Mouse (Mus musculus) midbrain, embryonic 10.5 days (tissue): ENCODE data around the gene Itih5. TPM values are rescaled to one million over a fixed set of nuclear protein-coding genes. Genes with fewer than 3 reads are reported as not detected.
A peak's percentile ranks its signal among the peaks of the same experiment; 100 is the strongest.

Experiments
- DNase-seq: peaks from one replicate; pipeline ENCODE4 v3.0.0-alpha.2; 2017; ENCODE audit warnings: low spot score
- H3K27ac ChIP-seq: fragments of 300-500 bp; sonication (generic); replicated peaks from 2 replicates; pipeline ENCODE4 v1.5.1; 2016; ENCODE audit warnings: mild to moderate bottlenecking
- H3K27me3 ChIP-seq: fragments of 300-500 bp; sonication (generic); 2 replicates; pipeline ENCODE4 v1.6.1; 2016; ENCODE audit warnings: low read depth, mild to moderate bottlenecking; ENCODE audit not compliant: poor library complexity, severe bottlenecking
- H3K36me3 ChIP-seq: fragments of 300-500 bp; sonication (generic); 2 replicates; pipeline ENCODE4 v1.6.1; 2016; ENCODE audit warnings: mild to moderate bottlenecking, moderate library complexity
- H3K4me1 ChIP-seq: fragments of 300-500 bp; sonication (generic); 2 replicates; pipeline ENCODE4 v1.6.1; 2016
- H3K4me3 ChIP-seq: fragments of 300-500 bp; sonication (generic); 2 replicates; pipeline ENCODE4 v1.5.1; 2016; ENCODE audit warnings: mild to moderate bottlenecking, moderate library complexity
- H3K9me3 ChIP-seq: fragments of 300-500 bp; sonication (generic); replicated peaks from 2 replicates; pipeline ENCODE4 v1.6.1; 2016; ENCODE audit warnings: mild to moderate bottlenecking
- WGBS: fragments of 180-500 bp; shearing (Covaris S2); methylation state at CpG from one replicate; pipeline ENCODE4 v1.1.7; 2016; 5-methylcytosine and 5-hydroxymethylcytosine counted together
- polyA plus RNA-seq: library from polyadenylated mRNA; unstranded; fragments of >200 nt; fragmentation: Nextera tagmentation; extraction: Ambion mirVana; gene quantifications from 2 replicates; pipeline ENCODE4 v1.2.1, GENCODE M21; 2016

Gene Itih5
- polyA plus RNA-seq, 1 experiment from 2014 or later, result 6.3 TPM

DNA sequence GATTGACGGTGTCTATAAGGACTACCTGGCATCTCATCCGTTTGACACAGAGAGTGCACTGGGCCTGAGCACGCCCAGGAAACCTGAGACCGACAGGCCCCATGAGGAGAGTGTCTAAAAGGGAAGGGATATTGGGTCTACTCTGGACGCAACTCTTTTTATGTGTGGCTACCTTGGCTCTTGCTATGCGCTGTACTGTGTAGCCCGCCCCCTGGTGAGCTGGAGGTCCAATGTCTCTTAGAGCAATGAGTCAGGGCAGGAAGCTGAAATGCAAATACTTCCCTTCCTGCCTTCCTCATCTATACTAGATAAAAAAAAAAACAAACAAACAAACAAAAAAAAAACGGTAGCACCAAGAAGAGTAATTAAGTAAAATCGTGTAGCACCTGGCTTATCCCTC, 98.1 kb downstream of the Itih5 start:
- H3K4me3 ChIP-seq, result no peak overlapping the region
- H3K27ac ChIP-seq, result no peak overlapping the region
- no peak for DNase-seq
- no peaks in the 10 kb centered on the region for H3K27me3 ChIP-seq
- peaks cover 6% of the 10 kb centered on the region; the same call in 1 of the 2 replicates for H3K4me1 ChIP-seq
- H3K9me3 ChIP-seq, result no peaks in the 10 kb centered on the region
- WGBS, result 87% methylated on average over 9 of the region's 9 CpGs
- H3K36me3 ChIP-seq, result no peaks in the 10 kb centered on the region

DNA sequence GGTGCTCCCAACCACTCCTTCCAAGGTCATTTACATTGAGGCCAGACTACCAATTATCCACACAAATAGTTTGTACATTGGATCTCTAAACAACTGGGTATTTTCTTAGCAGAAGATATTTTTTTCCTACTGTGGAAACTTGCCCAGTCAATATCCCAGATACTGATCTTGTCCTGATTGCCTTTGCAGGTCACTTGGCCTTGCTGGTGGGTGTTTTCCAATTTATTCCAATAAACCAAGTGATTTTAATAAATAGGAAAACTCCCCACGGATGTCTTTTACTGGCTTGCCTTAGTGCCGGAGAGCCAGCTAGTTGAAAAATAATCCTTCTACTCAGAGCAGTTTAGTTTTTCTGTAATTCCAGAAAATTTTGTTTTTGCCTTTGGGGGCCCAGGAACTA, 98.6 kb downstream of the Itih5 start:
- WGBS, result 92% methylated on average over 2 of the region's 2 CpGs
- Histone ChIP-seq H3K27me3 (no peaks in the 10 kb centered on the region), H3K4me3 (no peak overlapping the region), H3K27ac (no peak overlapping the region), H3K4me1 (peaks cover 6% of the 10 kb centered on the region; the same call in 1 of the 2 replicates), H3K36me3 (no peaks in the 10 kb centered on the region), H3K9me3 (no peaks in the 10 kb centered on the region)
- DNase-seq, result no peak

DNA sequence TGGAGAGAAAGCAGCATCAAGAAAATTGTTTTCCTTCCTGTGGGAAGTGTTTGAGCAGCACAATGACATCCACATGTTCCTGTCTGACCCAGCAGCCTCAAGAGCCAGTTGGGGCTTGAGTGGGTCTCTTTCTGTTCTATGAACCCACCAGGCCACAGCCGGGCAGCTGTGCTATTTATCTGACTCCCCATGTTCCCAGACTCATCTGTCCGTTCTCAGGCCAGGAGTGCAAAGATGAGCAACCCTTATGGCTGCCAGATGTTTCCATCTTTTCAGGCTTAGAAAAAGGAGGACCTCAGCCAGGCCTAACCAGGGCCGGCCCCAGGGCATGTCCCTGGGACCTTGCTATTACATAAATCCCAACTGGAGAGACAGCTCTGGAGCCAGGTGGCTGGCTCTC, 100.0 kb downstream of the Itih5 start:
- Histone ChIP-seq H3K4me3 (no peak overlapping the region), H3K9me3 (no peaks in the 10 kb centered on the region), H3K36me3 (no peaks in the 10 kb centered on the region), H3K27me3 (no peaks in the 10 kb centered on the region), H3K4me1 (peaks cover 6% of the 10 kb centered on the region; the same call in 1 of the 2 replicates), H3K27ac (no peak overlapping the region)
- no peak for DNase-seq
- 69% methylated on average over 3 of the region's 3 CpGs for WGBS

DNA sequence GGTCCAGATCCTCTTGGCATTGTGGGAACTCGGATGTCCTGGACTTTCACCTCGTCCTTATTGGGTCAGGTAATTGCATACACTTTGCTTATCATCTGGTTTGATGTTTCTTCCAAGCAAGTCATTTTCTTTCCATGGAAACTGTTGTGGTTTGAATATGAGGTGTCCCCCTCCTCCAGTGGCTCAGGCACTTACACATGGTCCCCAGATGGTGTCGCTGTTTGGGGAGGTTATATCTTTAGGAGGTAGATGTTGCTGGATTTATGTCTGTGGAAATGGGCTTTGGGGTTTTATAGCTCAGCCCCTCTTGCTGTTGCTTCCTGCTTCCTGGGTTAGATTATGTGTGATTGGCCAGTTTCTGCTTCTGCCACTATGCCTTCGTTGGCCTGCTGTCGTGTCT, 103.6 kb downstream of the Itih5 start:
- WGBS, result 73% methylated on average over 5 of the region's 5 CpGs
- DNase-seq, result no peak
- no peaks in the 10 kb centered on the region for H3K27me3 ChIP-seq

DNA sequence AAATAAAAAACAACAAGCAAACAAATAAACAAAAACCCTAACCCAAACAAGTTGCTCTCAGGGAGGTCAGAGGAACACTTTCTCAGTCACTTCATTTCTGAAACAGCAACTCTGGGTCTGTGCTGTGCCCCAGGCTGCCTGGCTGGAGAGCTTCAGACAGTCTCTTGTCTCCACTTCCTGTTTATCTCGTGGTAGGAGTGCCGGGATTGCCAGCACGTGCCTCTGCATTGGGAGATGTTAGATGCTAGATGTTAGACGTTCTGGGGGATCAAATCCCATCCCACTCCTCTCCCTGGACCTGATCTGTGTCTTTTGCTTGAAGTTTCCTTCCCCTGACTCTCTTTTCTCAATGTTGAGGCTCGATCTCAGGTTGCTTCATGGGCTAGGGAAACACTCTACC, 104.9 kb downstream of the Itih5 start:
- no peak for DNase-seq
- 70% methylated on average over 5 of the region's 5 CpGs for WGBS
- Histone ChIP-seq H3K27ac (no peak overlapping the region), H3K4me1 (peaks cover 10% of the 10 kb centered on the region), H3K27me3 (no peaks in the 10 kb centered on the region), H3K4me3 (no peak overlapping the region), H3K9me3 (no peaks in the 10 kb centered on the region), H3K36me3 (no peaks in the 10 kb centered on the region)

More for the DNA sequence above, 103.6 kb downstream of the Itih5 start:
- Histone ChIP-seq H3K9me3 (no peaks in the 10 kb centered on the region), H3K4me3 (no peak overlapping the region), H3K27ac (no peak overlapping the region), H3K4me1 (peaks cover under 1% of the 10 kb centered on the region), H3K36me3 (no peaks in the 10 kb centered on the region)

DNA sequence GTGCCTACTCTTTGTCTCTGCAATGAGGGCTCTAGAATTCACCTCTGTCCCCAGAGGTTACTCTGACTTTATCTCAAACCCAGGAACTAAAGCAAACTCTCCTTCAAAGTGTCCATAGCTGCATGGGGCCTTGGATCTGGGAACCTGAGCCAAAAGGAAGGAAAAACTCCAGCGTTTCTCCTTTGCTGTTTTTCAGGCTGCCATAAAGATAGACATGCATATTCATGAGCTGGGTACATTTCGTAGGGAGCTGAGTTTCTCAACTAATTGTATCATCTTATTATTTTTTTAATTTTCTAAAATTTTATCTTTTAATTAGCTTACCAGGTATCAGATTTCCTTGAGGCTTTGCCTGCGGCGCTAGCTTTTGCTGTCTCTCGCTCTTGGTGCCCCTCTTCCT, 106.7 kb downstream of the Itih5 start:
- H3K27me3 ChIP-seq, result no peaks in the 10 kb centered on the region; the same call in 1 of the 2 replicates
- H3K9me3 ChIP-seq, result no peaks in the 10 kb centered on the region
- 56% methylated on average over 5 of the region's 5 CpGs for WGBS
- H3K27ac ChIP-seq, result no peak overlapping the region
- H3K36me3 ChIP-seq, result no peaks in the 10 kb centered on the region
- no peak overlapping the region for H3K4me3 ChIP-seq
- peaks cover 20% of the 10 kb centered on the region for H3K4me1 ChIP-seq
- DNase-seq, result no peak

DNA sequence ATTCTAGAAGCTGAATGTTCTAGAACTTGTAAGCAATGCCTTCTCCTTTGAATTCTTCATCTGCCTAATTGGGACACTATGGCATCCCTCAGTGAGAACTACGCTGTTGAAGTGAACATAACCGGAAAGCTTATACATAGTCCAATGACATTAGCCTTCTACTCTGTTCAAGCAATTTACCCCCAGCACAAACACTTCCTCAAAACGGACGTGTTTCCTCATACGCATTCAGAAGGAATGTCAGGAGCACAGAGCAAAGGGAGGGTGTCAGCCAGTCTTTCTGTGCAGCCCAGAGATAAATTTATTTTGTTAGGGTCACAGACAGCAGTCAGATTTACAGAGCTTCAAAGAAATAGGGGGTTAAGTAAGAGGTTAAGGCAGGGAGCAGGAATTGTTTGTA, 108.0 kb downstream of the Itih5 start:
- H3K9me3 ChIP-seq, result no peaks in the 10 kb centered on the region
- no peak for DNase-seq
- WGBS, result 81% methylated on average over 5 of the region's 5 CpGs
- no peaks in the 10 kb centered on the region for H3K36me3 ChIP-seq
- H3K27ac ChIP-seq, result no peak overlapping the region
- H3K4me1 ChIP-seq, result peaks cover 20% of the 10 kb centered on the region
- no peaks in the 10 kb centered on the region; the same call in 1 of the 2 replicates for H3K27me3 ChIP-seq
- no peak overlapping the region for H3K4me3 ChIP-seq

DNA sequence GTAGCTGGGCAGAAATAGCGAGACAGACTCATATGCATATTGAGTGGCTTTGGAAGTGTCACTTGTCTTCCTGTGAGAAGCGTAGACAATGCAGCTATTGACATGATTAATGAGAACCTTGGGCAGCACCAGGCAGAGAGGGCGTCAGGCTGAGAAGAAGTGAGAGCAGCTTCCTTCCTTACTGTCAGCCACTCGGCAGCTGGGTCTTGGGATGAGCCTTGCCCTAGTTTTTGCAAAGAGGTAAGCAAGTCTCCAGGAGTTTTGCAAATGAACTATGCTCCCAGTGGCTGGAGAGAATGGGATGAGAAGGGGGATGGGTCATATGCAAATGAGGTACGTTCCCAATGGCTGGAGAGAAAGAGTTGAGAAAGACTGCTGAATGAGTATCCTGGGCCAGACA, 109.4 kb downstream of the Itih5 start:
- Histone ChIP-seq H3K36me3 (no peaks in the 10 kb centered on the region), H3K27ac (no peak overlapping the region), H3K27me3 (no peaks in the 10 kb centered on the region; the same call in 1 of the 2 replicates), H3K9me3 (no peaks in the 10 kb centered on the region), H3K4me3 (no peak overlapping the region), H3K4me1 (peaks cover 20% of the 10 kb centered on the region)
- no peak for DNase-seq
- 29% methylated on average over 5 of the region's 5 CpGs for WGBS

DNA sequence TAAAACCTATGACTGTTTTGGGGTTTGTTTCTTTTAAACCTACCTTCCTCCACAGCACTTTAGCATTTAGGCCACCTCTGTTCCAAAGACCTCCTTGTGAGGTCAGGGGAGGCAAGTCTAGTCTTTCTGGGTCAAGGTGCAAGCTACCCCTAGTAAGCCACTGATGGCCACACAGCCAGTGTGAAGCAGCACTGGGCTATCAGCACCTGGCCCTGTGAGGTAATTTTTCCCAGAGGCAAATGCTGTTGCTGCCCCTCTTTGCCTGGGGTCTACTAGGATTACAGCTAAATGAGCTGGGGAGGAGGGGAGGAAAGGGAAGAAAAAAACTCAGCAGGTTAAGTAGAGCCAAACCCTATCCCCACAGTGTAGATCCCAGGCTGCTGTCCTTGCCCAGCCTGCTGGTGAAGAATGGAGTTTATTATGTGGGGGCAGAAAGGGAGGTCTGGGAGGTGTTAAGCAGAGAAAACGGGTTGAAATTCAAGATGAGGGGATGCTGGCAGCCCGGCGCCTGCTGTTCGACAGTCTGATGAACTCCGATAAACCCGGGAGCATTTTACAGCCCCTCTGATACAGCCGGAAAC, 110.6 kb downstream of the Itih5 start:
- H3K27me3 ChIP-seq, result no peaks in the 10 kb centered on the region; the same call in 1 of the 2 replicates
- H3K27ac ChIP-seq, result no peak overlapping the region; the same call in 1 of the 2 replicates
- H3K36me3 ChIP-seq, result no peaks in the 10 kb centered on the region
- H3K4me3 ChIP-seq, result no peak overlapping the region
- no peak for DNase-seq
- peaks cover 20% of the 10 kb centered on the region for H3K4me1 ChIP-seq
- H3K9me3 ChIP-seq, result no peaks in the 10 kb centered on the region
- WGBS, result 64% methylated on average over 7 of the region's 7 CpGs

DNA sequence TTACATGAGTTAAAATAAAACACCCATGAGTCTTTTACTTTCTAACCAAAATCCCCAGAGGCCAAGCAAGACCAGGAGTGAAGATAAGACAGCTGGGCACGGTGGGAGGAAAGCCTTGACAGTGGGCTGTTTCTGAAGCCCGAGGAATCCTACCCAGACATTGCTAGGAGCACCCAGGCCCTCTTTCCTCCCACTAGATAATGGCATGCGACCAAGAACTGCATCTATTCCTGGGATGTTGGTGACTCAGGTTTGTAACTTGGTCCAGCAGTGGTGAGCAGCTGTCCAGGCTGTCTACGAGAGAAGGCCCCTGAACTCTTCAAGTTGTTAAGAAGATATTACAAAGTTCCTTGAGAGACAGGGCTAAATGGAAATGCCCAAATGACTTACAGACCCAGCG, 112.5 kb downstream of the Itih5 start:
- H3K9me3 ChIP-seq, result no peaks in the 10 kb centered on the region
- H3K4me3 ChIP-seq, result no peak overlapping the region
- no peak overlapping the region for H3K27ac ChIP-seq
- no peaks in the 10 kb centered on the region for H3K36me3 ChIP-seq
- H3K4me1 ChIP-seq, result peaks cover 20% of the 10 kb centered on the region
- WGBS, result 82% methylated on average over 5 of the region's 5 CpGs
- DNase-seq, result no peak
- H3K27me3 ChIP-seq, result no peaks in the 10 kb centered on the region; the same call in 1 of the 2 replicates

DNA sequence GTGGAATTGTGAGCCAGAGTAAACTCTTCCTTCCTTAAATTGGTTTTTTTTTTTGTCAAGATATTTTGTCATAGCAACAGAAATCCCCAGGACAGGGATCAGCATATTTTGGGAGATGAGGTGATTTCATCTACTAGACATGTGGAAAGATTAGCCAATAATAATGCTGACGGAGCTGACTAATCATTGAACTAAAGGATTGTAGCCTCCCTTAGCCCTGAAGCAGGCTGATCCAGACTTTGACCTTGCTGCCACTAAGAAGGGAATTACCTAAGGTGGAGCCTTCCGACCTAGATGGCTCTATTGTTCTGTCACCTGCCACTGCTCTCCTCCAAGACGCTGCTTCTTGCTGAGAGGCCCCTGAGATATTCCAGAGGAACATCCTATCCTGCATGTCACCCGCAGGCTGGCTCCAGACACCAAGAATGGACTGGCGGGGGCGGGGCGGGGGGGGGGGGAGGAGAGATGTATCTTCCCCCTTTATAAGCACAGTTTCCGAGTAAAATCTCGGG, 119.3 kb downstream of the Itih5 start:
- Histone ChIP-seq H3K36me3 (no peaks in the 10 kb centered on the region), H3K4me3 (no peak overlapping the region), H3K9me3 (no peaks in the 10 kb centered on the region), H3K27ac (no peak overlapping the region), H3K27me3 (peaks cover 7% of the 10 kb centered on the region), H3K4me1 (peaks cover 18% of the 10 kb centered on the region)
- no peak for DNase-seq
- WGBS, result 70% methylated on average over 9 of the region's 9 CpGs

DNA sequence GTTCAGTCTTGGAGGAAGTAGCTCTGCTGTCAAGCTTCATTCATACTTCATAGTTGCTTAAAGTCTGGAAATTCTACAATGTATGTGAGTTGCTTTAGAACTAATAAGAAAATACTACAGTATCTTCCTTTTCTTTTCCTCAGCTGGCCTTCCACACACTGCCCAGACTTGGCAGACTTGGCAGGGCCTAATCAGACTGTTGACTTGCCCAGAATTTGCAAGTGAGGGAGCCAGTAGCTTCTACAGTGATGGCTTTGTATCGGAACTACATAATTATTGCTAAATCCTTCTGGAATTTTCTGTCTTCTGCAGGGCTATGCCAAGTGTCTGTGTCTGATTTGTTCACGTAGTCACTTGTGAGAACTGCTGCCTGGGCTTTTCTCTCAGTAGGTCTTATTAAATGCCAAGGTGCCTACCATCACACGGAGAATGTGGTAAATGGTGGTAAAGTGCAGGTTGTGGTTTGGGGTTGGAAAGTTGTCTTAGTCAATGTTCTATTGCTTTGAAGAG, 120.2 kb downstream of the Itih5 start:
- H3K4me1 ChIP-seq, result peaks cover 20% of the 10 kb centered on the region
- no peaks in the 10 kb centered on the region for H3K9me3 ChIP-seq
- no peak overlapping the region for H3K4me3 ChIP-seq
- no peak overlapping the region for H3K27ac ChIP-seq
- WGBS, result 93% methylated on average over 3 of the region's 3 CpGs
- no peak for DNase-seq
- peaks cover 9% of the 10 kb centered on the region for H3K27me3 ChIP-seq
- no peaks in the 10 kb centered on the region for H3K36me3 ChIP-seq

DNA sequence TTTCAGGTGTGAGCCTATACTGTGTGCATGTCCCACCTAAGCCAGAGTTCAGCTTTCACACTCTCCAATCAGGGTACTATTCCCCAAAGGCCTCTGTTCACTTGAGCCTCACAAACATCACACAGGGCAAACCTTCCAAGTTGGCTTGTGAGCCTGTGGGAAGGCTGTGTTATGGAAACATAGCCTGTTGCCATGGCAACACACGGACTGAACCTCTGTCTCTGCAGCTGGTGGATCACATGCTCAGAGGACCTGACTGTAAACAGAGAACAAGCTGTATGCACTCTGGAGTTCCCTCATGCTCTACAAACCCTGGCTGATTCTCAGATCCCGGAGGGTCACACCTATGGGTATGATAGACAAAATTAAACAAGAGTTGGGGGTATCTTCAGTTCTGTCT, 122.8 kb downstream of the Itih5 start:
- peak; percentile 61 for DNase-seq

More for the DNA sequence above, 122.8 kb downstream of the Itih5 start:
- H3K27me3 ChIP-seq, result peaks cover 30% of the 10 kb centered on the region
- no peak overlapping the region for H3K4me3 ChIP-seq
- H3K4me1 ChIP-seq, result peaks cover 20% of the 10 kb centered on the region
- WGBS, result 55% methylated on average over 2 of the region's 2 CpGs
- no peak overlapping the region for H3K27ac ChIP-seq
- no peaks in the 10 kb centered on the region for H3K36me3 ChIP-seq
- H3K9me3 ChIP-seq, result no peaks in the 10 kb centered on the region
